Mouse (Mus musculus) heart, adult 10 weeks (tissue): Measurements from ENCODE around the gene Plcb4. TPM values are rescaled to one million over a fixed set of nuclear protein-coding genes. Genes with fewer than 3 reads are reported as not detected.

Source experiments
- polyA plus RNA-seq: library from polyadenylated mRNA; stranded (reverse); fragments of 350-450 nt; fragmentation: Illumina TruSeq; extraction: RNeasy Lipid Tissue Mini Kit (QIAGEN cat#74804); gene quantifications from one replicate; pipeline ENCODE4 v1.2.3, GENCODE M21; 2014; ENCODE audit warnings: low read depth, low replicate concordance

The Plcb4 gene
- 65.8 TPM for polyA plus RNA-seq

GRCm38 (mm10) chr2:135658486-135659390 lies at the start of gene Plcb4:
Gene Plcb4 (plus strand): TSS chr2:135659011.

GRCm38 (mm10) chr2:136051688-136052289 lies 393.0 kb downstream of the Plcb4 start, which contains the start of gene Lamp5:
Gene Lamp5 (plus strand): TSS chr2:136052239.

